Mouse (Mus musculus): Measurements from ENCODE around the gene Plekha4.

GRCm38 (mm10) chr7:45518618-45519017 lies 7.5 kb upstream of the Plekha4 start:
- TF ChIP-seq POLR2A (IDR thresholded peaks at IDR 0.05; ENCODE audit: borderline replicate concordance, insufficient read depth, low read length): no peak
- no peak for TF ChIP-seq CTCF (IDR thresholded peaks at IDR 0.05; ENCODE audit: borderline replicate concordance, insufficient read depth, low read depth, low read length)

Data from cerebellum, adult 2 months (tissue).